Mouse (Mus musculus) megakaryocyte, embryonic 14.5 days (primary cell): ENCODE measurements around the gene Rnf26. TPM values are rescaled to one million over a fixed set of nuclear protein-coding genes. Genes with fewer than 3 reads are reported as not detected.

Source experiments
- H3K27me3 ChIP-seq: replicated peaks from 2 replicates; pipeline ENCODE3; 2012; ENCODE audit warnings: inconsistent platforms
- H3K36me3 ChIP-seq: replicated peaks from 2 replicates; pipeline ENCODE3; 2012; ENCODE audit warnings: low read length, inconsistent platforms, mixed read lengths
- H3K4me1 ChIP-seq: 2 replicates; pipeline ENCODE4 v1.6.1; 2012; ENCODE audit warnings: inconsistent platforms
- H3K4me3 ChIP-seq: replicated peaks from 2 replicates; pipeline ENCODE3; 2012; ENCODE audit warnings: moderate library complexity, mild to moderate bottlenecking, inconsistent platforms
- H3K9me3 ChIP-seq: 2 replicates; pipeline ENCODE4 v1.6.1; 2012; ENCODE audit warnings: inconsistent platforms
- FLI1 ChIP-seq: IDR thresholded peaks from 2 replicates; pipeline ENCODE4 v1.6.1; 2012; ENCODE audit warnings: low read length, inconsistent platforms, mixed read lengths
- GATA1 ChIP-seq: IDR thresholded peaks from 3 replicates; pipeline ENCODE4 v1.6.1; 2012; ENCODE audit warnings: mixed read lengths, low read length, inconsistent platforms, borderline replicate concordance
- polyA plus RNA-seq: library from polyadenylated mRNA; stranded (reverse); fragments of >175 nt; gene quantifications from 2 replicates; pipeline ENCODE4 v1.2.3, GENCODE M21; 2012; ENCODE audit warnings: low replicate concordance; ENCODE audit not compliant: insufficient read depth

Rnf26 gene
- polyA plus RNA-seq, 1 experiment: 22.2 TPM

DNA sequence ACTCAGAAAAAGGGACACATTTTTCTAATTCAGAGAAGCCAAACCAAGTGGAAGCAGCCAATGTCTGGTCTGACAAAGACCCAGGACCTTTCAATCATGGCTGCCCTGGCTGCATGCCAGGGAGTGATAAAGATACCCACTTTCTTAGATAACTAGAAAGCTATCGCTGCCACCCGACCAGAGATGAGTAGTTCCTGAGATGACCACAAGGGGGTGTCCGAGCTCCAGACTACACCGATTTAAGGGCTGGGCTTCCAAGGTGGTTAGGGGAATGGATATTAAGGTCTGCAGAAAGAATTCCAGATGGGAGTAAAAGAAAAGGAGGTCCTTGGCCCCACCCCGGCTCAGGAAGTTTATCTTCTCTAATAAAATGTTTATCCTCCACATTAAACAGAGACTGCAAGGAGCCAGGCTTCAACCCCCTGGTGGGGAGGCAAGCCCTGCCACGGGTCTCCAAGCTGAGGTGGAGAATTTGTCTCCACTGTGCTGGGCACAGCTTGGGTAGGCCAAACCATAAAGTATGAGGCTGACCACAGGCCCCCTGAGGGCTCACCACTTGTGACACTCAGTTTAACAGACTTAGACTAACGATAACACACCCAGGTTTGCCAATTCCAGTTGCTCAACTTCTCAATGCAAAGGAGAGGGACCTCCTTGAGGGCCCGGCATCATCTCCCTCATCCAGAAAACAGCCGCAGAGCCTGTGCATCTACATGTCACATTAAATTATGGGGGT lies 3.8 kb downstream of the Rnf26 start:
- Histone ChIP-seq H3K4me1 (peaks cover 69% of the 10 kb centered on the region), H3K9me3 (no peaks in the 10 kb centered on the region), H3K4me3 (no peak overlapping the region), H3K36me3 (peaks cover 53% of the 10 kb centered on the region), H3K27me3 (no peaks in the 10 kb centered on the region)
- TF ChIP-seq FLI1 (no peak), GATA1 (no peak)

DNA sequence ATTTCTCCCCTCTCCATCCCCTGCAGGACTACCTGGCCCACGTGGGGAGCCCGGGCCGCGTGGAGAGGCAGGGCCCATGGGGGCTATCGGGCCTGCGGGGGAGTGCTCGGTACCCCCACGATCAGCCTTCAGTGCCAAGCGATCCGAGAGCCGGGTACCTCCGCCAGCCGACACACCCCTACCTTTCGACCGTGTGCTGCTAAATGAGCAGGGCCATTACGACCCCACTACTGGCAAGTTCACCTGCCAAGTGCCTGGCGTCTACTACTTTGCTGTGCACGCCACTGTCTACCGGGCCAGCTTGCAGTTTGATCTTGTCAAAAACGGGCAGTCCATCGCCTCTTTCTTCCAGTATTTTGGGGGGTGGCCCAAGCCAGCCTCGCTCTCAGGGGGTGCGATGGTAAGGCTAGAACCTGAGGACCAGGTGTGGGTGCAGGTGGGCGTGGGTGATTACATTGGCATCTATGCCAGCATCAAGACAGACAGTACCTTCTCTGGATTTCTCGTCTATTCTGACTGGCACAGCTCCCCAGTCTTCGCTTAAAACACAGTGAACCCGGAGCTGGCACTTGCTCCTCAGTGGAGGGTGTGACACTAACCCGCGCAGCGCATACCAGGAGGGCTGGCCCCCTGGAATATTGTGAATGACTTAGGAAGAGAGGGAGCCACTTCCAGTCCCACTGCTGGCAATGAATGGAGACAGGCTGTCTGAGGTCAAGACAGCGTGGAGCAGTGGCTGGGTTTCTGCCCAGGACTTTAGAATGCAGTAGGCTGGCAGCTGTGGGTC lies 4.9 kb downstream of the Rnf26 start:
- Histone ChIP-seq H3K27me3 (no peaks in the 10 kb centered on the region), H3K4me3 (no peak overlapping the region), H3K4me1 (peaks cover 59% of the 10 kb centered on the region), H3K9me3 (no peaks in the 10 kb centered on the region), H3K36me3 (peaks cover 59% of the 10 kb centered on the region)
- TF ChIP-seq FLI1: no peak
- no peak for TF ChIP-seq GATA1

DNA sequence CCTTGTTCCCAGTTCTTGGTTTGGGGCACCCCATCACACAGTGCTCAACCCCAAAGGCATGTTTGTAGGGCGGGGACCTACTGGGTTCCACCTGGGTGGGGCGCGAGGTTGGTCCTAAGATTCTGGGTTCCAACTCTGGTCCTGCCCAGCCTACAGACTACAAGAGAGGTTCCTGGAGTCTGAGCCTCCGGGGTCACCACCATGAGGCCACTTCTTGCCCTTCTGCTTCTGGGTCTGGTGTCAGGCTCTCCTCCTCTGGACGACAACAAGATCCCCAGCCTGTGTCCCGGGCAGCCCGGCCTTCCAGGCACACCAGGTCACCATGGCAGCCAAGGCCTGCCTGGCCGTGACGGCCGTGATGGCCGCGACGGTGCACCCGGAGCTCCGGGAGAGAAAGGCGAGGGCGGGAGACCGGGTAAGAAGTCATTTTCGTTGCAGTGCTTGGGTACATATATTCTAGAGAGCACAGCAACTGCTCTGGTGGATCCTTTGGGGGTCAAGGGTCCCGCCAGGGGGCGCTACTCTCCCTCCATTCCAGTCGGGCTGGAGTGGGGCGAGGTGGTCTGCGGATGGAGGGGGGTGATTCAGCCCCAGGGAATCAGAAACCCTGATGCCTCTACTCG lies 5.6 kb downstream of the Rnf26 start:
- Histone ChIP-seq H3K27me3 (peaks cover 2% of the 10 kb centered on the region), H3K36me3 (peaks cover 64% of the 10 kb centered on the region), H3K4me3 (no peak overlapping the region), H3K9me3 (no peaks in the 10 kb centered on the region), H3K4me1 (peaks cover 59% of the 10 kb centered on the region)
- TF ChIP-seq FLI1 (no peak), GATA1 (no peak)

DNA sequence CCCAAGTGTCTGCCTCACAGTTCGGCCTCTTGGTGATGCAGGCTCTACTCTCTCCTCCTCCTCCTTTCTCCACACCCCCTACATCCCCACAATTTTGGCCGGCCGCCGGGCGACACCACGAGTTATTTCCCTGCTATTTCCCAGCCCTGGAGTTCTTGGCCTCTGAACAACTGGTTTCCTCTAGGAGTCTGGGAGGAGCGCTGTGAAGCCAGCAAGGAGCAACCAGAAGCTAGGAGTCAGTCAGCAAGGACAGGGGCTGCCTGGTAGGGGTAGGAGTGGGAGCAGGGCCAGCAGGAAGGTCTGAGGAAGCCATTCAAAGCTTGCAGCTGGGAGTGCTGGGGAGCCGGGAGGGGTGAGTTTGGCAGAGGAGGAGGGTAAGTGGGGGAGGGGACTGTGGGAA lies 6.2 kb downstream of the Rnf26 start, which contains the start of gene C1qtnf5:
C1qtnf5 (plus strand) TSS at position 136 of the 400 bp plus-strand sequence.
- Histone ChIP-seq H3K36me3 (peaks cover 65% of the 10 kb centered on the region), H3K9me3 (no peaks in the 10 kb centered on the region), H3K27me3 (peaks cover 2% of the 10 kb centered on the region), H3K4me1 (peaks cover 55% of the 10 kb centered on the region), H3K4me3 (no peak within 1 kb of the TSS)
- TF ChIP-seq GATA1: no peak
- TF ChIP-seq FLI1: no peak

DNA sequence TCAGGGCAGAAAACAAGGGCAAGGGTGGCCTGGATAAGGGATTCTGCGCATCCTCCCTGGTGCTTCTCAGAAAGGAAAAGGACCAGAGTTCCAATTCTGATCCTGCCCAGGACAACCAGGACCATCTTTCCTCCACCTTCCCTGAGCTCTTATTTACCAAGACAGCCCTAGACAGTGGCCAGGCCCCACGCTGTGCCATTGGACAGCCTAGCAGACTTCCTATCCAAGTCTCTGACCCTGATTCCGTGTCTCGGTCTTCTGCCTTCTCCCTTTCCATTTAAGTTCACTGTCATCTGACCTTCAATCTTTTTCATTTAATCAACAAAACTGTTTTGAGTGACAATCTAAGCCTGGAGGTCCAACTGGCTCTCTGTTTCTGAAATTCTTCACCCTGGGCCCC lies 6.7 kb downstream of the Rnf26 start:
- Histone ChIP-seq H3K27me3 (peaks cover 2% of the 10 kb centered on the region), H3K4me3 (no peak overlapping the region), H3K36me3 (peaks cover 70% of the 10 kb centered on the region), H3K9me3 (no peaks in the 10 kb centered on the region), H3K4me1 (peaks cover 50% of the 10 kb centered on the region)
- TF ChIP-seq FLI1 (no peak), GATA1 (no peak)

DNA sequence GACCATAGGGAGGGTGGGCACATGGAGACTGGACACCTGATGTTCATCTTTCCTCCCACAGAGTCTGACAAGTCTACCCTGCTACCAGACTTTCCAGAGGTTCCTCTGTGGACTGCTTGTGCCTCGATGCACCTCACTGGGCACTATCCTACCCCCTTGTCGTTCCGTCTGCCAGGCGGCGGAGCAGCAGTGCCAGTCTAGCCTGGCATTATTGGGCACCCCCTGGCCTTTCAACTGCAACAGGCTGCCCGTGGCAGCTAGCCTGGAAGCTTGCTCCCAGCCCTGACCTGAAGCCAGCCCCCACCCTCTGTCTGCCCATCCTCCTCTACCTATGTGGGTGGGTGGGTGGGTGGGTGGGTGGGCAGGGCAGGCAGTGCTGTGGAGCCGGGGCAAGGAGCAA lies 7.1 kb downstream of the Rnf26 start:
- H3K27me3 ChIP-seq: peaks cover 2% of the 10 kb centered on the region
- no peaks in the 10 kb centered on the region for H3K9me3 ChIP-seq
- no peak overlapping the region for H3K4me3 ChIP-seq
- no peak for TF ChIP-seq FLI1
- TF ChIP-seq GATA1: no peak
- H3K36me3 ChIP-seq: peaks cover 72% of the 10 kb centered on the region
- H3K4me1 ChIP-seq: peaks cover 52% of the 10 kb centered on the region

DNA sequence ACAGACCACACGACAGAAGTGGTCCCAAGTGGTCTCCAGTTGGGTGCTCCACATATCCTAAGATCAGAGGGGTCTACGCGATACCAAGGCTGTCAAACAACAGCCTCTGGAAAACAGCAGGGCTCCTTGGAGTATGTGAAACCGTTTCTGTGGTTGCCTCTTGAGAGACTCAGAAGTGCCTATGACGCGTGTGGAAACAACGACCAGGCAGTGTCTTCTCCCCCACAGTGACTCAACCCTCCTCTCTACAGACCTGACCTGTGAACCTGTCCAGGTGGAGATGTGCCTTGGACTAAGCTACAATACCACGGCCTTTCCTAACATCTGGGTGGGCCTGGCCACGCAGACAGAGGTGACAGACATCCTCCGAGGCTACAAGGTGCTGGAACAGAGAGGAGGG lies 7.5 kb downstream of the Rnf26 start:
- TF ChIP-seq GATA1 (no peak), FLI1 (no peak)
- Histone ChIP-seq H3K36me3 (peaks cover 72% of the 10 kb centered on the region), H3K27me3 (peaks cover 2% of the 10 kb centered on the region), H3K4me1 (peaks cover 52% of the 10 kb centered on the region), H3K9me3 (no peaks in the 10 kb centered on the region), H3K4me3 (no peak overlapping the region)

DNA sequence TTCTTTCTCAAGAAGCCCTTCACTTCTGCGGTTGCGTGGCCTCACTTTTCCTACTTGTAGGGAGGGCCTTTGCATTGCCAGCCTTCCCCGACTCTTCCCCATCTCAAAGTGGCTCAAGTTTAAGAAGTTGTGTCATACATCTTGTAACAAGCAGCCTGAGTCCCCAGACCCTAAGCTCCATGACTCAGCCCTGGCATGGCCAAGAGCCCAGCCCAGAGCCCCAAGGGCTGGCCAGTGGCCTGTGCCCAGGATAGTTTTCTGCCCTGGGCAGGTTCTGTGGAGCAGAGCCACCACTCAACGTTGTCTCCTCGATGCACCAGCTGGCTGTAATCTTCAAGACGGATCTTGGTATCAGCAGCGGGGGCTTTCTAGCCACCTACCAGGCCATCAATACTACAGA lies 8.4 kb downstream of the Rnf26 start:
- Histone ChIP-seq H3K9me3 (no peaks in the 10 kb centered on the region), H3K4me1 (peaks cover 47% of the 10 kb centered on the region), H3K36me3 (peaks cover 65% of the 10 kb centered on the region), H3K27me3 (peaks cover 2% of the 10 kb centered on the region), H3K4me3 (no peak overlapping the region)
- TF ChIP-seq FLI1 (no peak), GATA1 (no peak)

DNA sequence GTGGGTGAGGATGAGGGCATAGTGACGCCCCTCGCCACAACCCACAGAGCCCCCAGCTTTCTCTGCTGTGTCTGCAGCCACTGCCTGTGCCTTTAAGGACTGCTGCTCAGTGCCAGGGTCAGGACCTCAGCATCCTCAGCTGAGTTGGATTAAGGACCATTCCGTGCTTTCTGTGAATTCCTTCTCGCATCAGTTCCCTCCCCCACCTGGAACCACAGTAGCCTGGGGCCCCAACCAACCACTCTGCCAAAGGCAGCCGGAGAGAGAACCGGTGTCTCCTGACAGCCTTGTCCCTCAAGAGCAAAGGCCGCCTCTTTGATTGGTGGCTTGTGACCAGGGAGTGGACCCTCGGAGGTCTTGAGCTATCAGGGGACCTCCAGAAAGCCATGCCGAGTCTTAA lies 11.8 kb downstream of the Rnf26 start, which contains the start of gene Mfrp:
Mfrp (plus strand) TSS at position 240 of the 400 bp plus-strand sequence.
- peaks cover 37% of the 10 kb centered on the region for H3K36me3 ChIP-seq
- peaks cover 24% of the 10 kb centered on the region; the same call in 1 of the 2 replicates for H3K4me1 ChIP-seq
- no peak within 1 kb of the TSS for H3K4me3 ChIP-seq
- peaks cover 2% of the 10 kb centered on the region for H3K27me3 ChIP-seq
- TF ChIP-seq FLI1 (no peak), GATA1 (no peak)
- H3K9me3 ChIP-seq: no peaks in the 10 kb centered on the region
